Mouse (Mus musculus) right cerebral cortex, postnatal 14 days (tissue): ENCODE results near the gene Tmem199.

Experiments used
- DNase-seq: peaks from one replicate; pipeline ENCODE4 v3.0.0; 2022

Tmem199 gene

GRCm38 (mm10) chr11:78471326-78472103, 40.5 kb downstream of the Tmem199 start:
- no peak for DNase-seq

DNA sequence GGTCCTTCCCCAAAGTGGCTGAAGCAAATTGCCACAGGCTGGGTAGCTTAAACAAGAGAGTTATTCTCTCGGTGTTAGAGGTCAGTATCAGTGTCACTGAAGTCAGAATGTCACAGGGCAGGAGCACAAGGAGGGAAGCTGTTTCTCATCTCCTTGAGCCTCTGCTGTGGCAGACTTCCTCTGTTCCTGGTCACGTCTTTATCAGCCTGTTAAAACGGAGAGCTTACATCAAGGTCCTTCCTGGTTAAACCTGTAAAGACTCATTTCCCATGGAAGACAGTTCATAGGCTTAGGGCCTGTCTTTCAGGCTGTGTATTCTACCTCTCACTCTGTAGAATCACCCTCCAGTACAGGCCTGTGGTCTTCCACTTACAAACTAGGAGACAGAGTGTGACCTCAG, 44.0 kb downstream of the Tmem199 start:
- no peak for DNase-seq

GRCm38 (mm10) chr11:78467515-78467914, 44.5 kb downstream of the Tmem199 start:
- DNase-seq, result no peak

DNA sequence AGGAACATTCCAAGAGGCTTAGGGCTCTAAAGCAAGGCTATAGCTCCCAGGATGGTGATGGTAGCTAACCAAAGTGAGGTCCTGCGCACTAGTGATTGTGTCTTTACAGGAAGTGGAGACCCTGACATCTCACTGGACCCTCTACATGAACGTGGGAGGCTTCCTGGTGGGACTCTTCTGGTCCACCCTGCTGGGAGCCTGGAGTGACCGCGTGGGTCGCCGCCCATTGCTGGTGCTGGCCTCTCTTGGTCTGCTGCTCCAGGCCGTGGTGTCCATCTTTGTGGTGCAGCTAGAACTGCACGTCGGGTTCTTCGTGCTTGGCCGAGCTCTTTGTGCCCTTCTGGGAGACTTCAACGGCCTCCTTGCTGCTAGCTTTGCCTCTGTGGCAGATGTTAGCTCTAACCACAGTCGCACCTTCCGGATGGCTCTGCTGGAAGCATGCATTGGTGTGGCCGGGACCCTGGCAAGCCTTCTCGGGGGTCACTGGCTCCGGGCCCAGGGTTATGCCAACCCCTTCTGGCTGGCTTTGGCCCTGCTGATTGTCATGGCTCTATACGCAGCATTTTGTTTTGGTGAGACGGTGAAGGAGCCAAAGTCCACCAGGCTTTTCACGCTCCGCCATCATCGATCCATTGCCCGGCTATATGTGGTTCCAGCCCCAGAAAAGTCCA, 45.6 kb downstream of the Tmem199 start:
- DNase-seq, result no peak

DNA sequence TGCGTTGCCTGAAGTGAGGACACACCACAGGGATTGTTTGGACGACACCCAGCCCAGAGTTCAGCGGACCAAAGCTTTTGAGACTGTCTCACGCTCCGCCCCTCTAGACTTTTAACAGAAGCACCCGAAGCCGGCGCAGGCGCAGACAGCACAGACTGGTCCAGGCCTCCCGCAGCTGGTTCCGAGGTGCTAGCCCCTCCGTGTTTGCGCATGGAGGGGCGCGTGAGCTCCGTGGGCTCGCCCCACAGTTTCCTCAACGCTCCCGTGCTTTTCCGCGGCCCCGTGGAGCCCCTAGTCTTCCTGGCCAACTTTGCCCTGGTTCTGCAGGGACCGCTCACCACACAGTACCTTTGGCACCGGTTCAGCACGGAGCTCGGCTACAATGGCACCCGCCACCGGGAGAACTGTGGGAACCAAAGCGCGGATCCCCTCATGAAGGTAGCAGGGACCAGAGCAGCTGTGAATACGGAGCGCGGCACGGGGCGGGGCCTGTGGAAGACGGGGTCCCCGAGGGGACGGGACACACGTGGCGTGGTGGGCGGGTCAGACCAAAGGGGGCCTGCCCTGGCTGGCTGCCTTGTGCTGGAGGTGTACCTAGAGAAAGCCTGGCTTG, 46.3 kb downstream of the Tmem199 start, which contains the start of gene Slc46a1:
Gene Slc46a1 (plus strand): TSS at position 130 of the 613 bp plus-strand sequence.
- DNase-seq, result peak; percentile 82

GRCm38 (mm10) chr11:78465116-78465515, 46.9 kb downstream of the Tmem199 start:
- no peak for DNase-seq

DNA sequence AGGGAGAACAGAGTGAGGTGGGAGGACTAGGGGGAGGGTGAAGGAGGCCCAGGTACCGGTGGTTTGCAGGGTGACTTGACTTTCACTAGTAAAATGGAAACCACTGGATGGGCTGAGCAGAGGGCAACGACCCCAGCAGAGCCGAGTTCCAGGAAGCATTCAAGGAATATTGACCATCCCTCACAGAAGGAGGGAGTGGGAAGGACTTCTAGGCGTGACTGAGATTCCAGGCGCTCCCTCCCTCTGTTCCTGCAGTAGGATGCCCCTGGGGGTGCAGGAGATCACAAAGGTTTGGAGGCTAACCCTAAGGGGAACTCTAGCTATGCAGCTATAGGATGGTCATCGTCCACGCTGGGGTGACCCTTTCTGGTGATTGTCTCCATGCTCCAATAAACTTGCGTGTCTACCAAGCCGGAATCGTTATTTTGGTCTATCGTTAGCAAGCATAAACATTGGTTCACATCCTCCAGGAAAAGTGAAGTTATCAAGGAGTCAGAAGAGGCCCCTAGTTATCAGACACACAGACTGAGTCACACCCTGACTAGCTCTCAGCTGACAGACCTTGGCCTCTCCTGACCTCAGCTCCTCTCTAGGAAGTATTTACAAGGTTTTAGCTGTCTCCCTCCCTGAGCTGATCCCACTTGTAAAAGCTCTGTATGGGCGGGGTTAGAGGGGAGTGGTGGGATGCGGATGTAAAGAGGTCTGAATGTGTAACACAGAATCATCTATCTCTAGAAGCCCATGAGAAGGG, 48.5 kb downstream of the Tmem199 start:
- no peak for DNase-seq

- no peak for DNase-seq
Measured at GRCm38 (mm10) chr11:78462669-78463068, 49.3 kb downstream of the Tmem199 start.

GRCm38 (mm10) chr11:78461894-78462293, 50.1 kb downstream of the Tmem199 start:
- DNase-seq, result no peak

DNA sequence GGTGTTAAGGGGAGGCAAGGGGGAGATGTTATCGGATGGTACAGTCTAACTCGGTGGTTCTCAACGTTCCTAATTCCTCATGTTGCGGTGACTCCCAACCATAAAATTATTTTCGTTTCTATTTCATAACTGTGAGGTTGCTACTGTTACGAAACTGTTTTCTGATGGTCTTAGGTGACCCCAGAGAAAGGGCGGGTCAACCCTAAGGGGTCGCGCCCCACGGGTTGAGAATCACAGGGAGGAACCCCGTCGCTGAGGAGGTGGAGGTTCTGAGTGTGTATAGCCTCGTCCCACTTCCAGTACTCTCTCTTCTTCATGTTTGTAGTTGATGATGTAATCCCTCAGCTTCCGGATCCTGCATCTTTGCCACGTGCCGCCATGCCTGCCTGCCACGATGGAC, 53.2 kb downstream of the Tmem199 start:
- no peak for DNase-seq
